Mouse (Mus musculus) intestine, embryonic 16.5 days (tissue): ENCODE data around the gene Agps. TPM values are rescaled to one million over a fixed set of nuclear protein-coding genes. Genes with fewer than 3 reads are reported as not detected.

ENCODE experiments used
- ATAC-seq: fragments of 200-750 bp; cut with Nextera tagmentation; 2 replicates; pipeline ENCODE4 v1.8.0; 2017; ENCODE audit warnings: moderate TSS enrichment, moderate library complexity
- H3K27ac ChIP-seq: fragments of 300-500 bp; sonication (generic); 2 replicates; pipeline ENCODE4 v1.5.1; 2014; ENCODE audit warnings: mild to moderate bottlenecking, low read length
- H3K27me3 ChIP-seq: fragments of 300-500 bp; sonication (generic); replicated peaks from 2 replicates; pipeline ENCODE4 v1.6.1; 2014; ENCODE audit warnings: low read length, control low read depth, mixed read lengths; ENCODE audit not compliant: control insufficient read depth, insufficient read depth
- H3K36me3 ChIP-seq: fragments of 300-500 bp; sonication (generic); 2 replicates; pipeline ENCODE4 v1.6.1; 2014; ENCODE audit warnings: low read length, control low read depth; ENCODE audit not compliant: control insufficient read depth, insufficient read depth
- H3K4me1 ChIP-seq: fragments of 300-500 bp; sonication (generic); 2 replicates; pipeline ENCODE4 v1.6.1; 2014; ENCODE audit warnings: low read length, control low read depth, mixed read lengths; ENCODE audit not compliant: control insufficient read depth, insufficient read depth
- H3K4me2 ChIP-seq: fragments of 300-500 bp; sonication (generic); 2 replicates; pipeline ENCODE4 v1.6.1; 2014; ENCODE audit warnings: low read depth, low read length, control low read depth
- H3K4me3 ChIP-seq: fragments of 300-500 bp; sonication (generic); 2 replicates; pipeline ENCODE4 v1.5.1; 2014; ENCODE audit warnings: mild to moderate bottlenecking, low read length
- H3K9ac ChIP-seq: fragments of 300-500 bp; sonication (generic); 2 replicates; pipeline ENCODE4 v1.6.1; 2014; ENCODE audit warnings: low read depth, low read length
- H3K9me3 ChIP-seq: fragments of 300-500 bp; sonication (generic); 2 replicates; pipeline ENCODE4 v1.6.1; 2016; ENCODE audit warnings: low read length, control low read depth; ENCODE audit not compliant: control insufficient read depth
- WGBS: fragments of 180-500 bp; shearing (Covaris S2); extraction: QIAGEN DNeasy Blood & Tissue Kit; methylation state at CpG from one replicate; pipeline ENCODE4 v1.1.7; 2014; 5-methylcytosine and 5-hydroxymethylcytosine counted together
- polyA plus RNA-seq: library from polyadenylated mRNA; unstranded; fragments of >200 nt; fragmentation: Nextera tagmentation; extraction: Ambion mirVana; gene quantifications from 2 replicates; pipeline ENCODE4 v1.2.1, GENCODE M21; 2015

The Agps gene
- polyA plus RNA-seq, 1 experiment from 2014 or later: 18.3 TPM

GRCm38 (mm10) chr2:75854136-75854535 is 22.2 kb downstream of the Agps start:
- Histone ChIP-seq H3K4me1 (no peaks in the 10 kb centered on the region), H3K27me3 (no peaks in the 10 kb centered on the region), H3K9me3 (no peaks in the 10 kb centered on the region), H3K9ac (no peak overlapping the region), H3K4me2 (no peak overlapping the region), H3K36me3 (no peaks in the 10 kb centered on the region), H3K4me3 (no peak overlapping the region), H3K27ac (no peak overlapping the region)
- no peak for ATAC-seq
- WGBS: 50% methylated on average over 3 of the region's 3 CpGs

DNA sequence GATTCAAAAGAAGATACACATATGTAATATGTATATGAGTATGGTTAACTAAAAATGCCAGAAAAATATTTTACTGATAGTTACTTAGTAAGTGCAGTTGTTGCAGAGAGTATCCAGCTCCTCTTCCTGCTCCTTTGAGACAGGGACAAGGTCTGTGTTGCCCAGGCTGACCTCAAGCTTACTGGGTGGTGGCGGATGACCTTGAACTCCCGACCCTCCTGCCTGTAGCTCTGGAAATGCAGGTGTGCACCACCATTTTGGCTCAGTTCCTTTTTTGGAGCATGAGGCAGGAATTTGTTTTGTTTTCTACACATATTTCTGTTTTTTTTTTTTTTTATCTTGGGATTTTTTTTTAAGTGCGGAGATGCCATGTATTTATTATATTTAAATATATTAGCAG is 29.1 kb downstream of the Agps start:
- 95% methylated on average over 3 of the region's 3 CpGs for WGBS
- Histone ChIP-seq H3K4me3 (no peak overlapping the region), H3K4me1 (no peaks in the 10 kb centered on the region), H3K4me2 (no peak overlapping the region), H3K9me3 (no peaks in the 10 kb centered on the region), H3K27me3 (no peaks in the 10 kb centered on the region), H3K9ac (no peak overlapping the region), H3K27ac (no peak overlapping the region), H3K36me3 (no peaks in the 10 kb centered on the region)
- ATAC-seq: no peak

GRCm38 (mm10) chr2:75869604-75870003 is 37.6 kb downstream of the Agps start:
- no peak overlapping the region for H3K4me3 ChIP-seq
- no peaks in the 10 kb centered on the region for H3K4me1 ChIP-seq
- no peak overlapping the region for H3K9ac ChIP-seq
- H3K27ac ChIP-seq: no peak overlapping the region
- H3K27me3 ChIP-seq: no peaks in the 10 kb centered on the region
- no peak overlapping the region for H3K4me2 ChIP-seq
- no peaks in the 10 kb centered on the region for H3K9me3 ChIP-seq
- peaks cover 3% of the 10 kb centered on the region for H3K36me3 ChIP-seq
- no peak for ATAC-seq
- 96% methylated on average over 2 of the region's 2 CpGs for WGBS

GRCm38 (mm10) chr2:75874008-75874559 is 42.1 kb downstream of the Agps start:
- H3K4me3 ChIP-seq: no peak overlapping the region
- no peak overlapping the region for H3K4me2 ChIP-seq
- WGBS: 87% methylated on average over 3 of the region's 3 CpGs
- no peaks in the 10 kb centered on the region for H3K9me3 ChIP-seq
- H3K9ac ChIP-seq: no peak overlapping the region
- no peak overlapping the region for H3K27ac ChIP-seq
- no peaks in the 10 kb centered on the region for H3K27me3 ChIP-seq
- no peaks in the 10 kb centered on the region for H3K4me1 ChIP-seq
- peaks cover 3% of the 10 kb centered on the region for H3K36me3 ChIP-seq
- ATAC-seq: no peak

DNA sequence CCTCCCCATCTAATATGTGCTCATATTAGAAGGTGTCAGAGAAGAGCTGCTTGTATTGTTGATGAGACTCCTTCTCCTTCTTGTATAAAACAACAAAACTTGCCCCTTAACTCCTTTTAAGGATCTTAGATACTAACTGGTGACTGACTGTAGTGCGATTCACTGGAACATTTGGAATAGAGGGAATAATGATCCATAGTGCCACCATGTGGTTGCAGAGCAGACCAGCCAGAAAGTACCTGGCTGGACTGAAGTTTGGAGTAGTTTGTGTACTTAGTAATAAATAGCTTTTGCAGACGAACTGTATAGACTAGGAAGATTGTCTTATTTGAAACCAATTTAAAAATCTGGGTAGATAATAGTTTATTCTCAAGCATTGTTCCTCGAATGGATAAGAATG is 47.8 kb downstream of the Agps start:
- H3K4me3 ChIP-seq: no peak overlapping the region
- 49% methylated on average over 3 of the region's 3 CpGs for WGBS

GRCm38 (mm10) chr2:75883543-75883942 is 51.6 kb downstream of the Agps start:
- H3K9me3 ChIP-seq: no peaks in the 10 kb centered on the region
- no peak for ATAC-seq
- no peaks in the 10 kb centered on the region for H3K36me3 ChIP-seq
- H3K27me3 ChIP-seq: no peaks in the 10 kb centered on the region
- no peak overlapping the region for H3K4me3 ChIP-seq
- H3K4me1 ChIP-seq: no peaks in the 10 kb centered on the region
- no peak overlapping the region for H3K9ac ChIP-seq
- H3K27ac ChIP-seq: no peak overlapping the region
- 43% methylated on average over 1 of the region's 1 CpGs for WGBS
- no peak overlapping the region for H3K4me2 ChIP-seq

More for the DNA sequence above, 47.8 kb downstream of the Agps start:
- Histone ChIP-seq H3K36me3 (no peaks in the 10 kb centered on the region), H3K9ac (no peak overlapping the region), H3K27ac (no peak overlapping the region), H3K4me2 (no peak overlapping the region), H3K4me1 (no peaks in the 10 kb centered on the region), H3K9me3 (no peaks in the 10 kb centered on the region), H3K27me3 (no peaks in the 10 kb centered on the region)
- no peak for ATAC-seq

DNA sequence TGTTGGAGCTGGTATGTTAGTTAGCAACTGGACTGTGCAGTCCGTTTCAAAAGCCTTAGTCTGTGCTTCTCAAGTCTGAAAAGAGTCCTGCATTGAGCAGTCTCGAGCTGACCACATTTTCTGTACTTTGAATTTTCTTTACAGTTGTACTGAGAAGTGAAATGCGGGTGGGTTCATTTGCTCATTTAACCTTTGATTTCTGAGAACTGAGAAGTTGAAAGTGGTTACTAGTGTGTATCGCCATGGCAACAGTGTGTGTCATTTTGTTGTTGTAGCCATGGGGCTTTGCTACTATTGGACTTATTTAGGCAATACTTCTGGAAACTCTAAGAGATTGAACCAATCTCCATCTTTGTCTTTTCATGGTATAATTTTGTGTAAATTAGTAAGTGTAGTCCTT is 60.0 kb downstream of the Agps start:
- Histone ChIP-seq H3K9me3 (no peaks in the 10 kb centered on the region), H3K27ac (no peak overlapping the region), H3K4me3 (no peak overlapping the region), H3K4me2 (no peak overlapping the region), H3K4me1 (no peaks in the 10 kb centered on the region), H3K9ac (no peak overlapping the region), H3K27me3 (no peaks in the 10 kb centered on the region), H3K36me3 (no peaks in the 10 kb centered on the region)
- 78% methylated on average over 4 of the region's 4 CpGs for WGBS
- ATAC-seq: no peak

GRCm38 (mm10) chr2:75895711-75896110 is 63.7 kb downstream of the Agps start:
- peaks cover 8% of the 10 kb centered on the region for H3K36me3 ChIP-seq
- no peak for ATAC-seq

DNA sequence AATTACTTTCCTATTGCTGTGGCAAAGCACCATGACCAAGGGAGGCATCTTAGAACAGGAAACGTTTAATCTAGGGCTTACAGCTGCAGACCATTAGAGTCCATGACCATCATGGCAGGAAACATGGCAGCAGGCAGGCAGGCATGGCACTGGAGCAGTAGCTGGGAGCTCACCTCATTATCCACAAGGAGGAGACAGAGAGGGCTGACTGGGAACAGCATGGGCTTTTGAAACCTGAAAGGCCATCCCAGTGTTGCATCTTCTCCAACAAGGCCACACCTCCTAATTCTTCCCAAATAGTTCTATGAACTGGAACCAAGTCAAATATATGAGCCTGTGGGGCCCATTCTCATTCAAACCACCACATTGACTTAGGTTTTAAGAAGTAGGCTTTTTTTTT is 68.3 kb downstream of the Agps start:
- no peak for ATAC-seq
- Histone ChIP-seq H3K27me3 (no peaks in the 10 kb centered on the region), H3K27ac (no peak overlapping the region), H3K4me2 (no peak overlapping the region), H3K4me1 (no peaks in the 10 kb centered on the region), H3K9ac (no peak overlapping the region), H3K4me3 (no peak overlapping the region), H3K36me3 (peaks cover 8% of the 10 kb centered on the region), H3K9me3 (peaks cover 6% of the 10 kb centered on the region; the same call in 1 of the 2 replicates)
- WGBS: 93% methylated on average over 1 of the region's 1 CpGs

More at GRCm38 (mm10) chr2:75895711-75896110, 63.7 kb downstream of the Agps start:
- 86% methylated on average over 5 of the region's 5 CpGs for WGBS
- H3K4me2 ChIP-seq: no peak overlapping the region
- no peak overlapping the region for H3K9ac ChIP-seq
- H3K4me1 ChIP-seq: no peaks in the 10 kb centered on the region
- peaks cover 6% of the 10 kb centered on the region; the same call in 1 of the 2 replicates for H3K9me3 ChIP-seq
- H3K27me3 ChIP-seq: no peaks in the 10 kb centered on the region
- H3K27ac ChIP-seq: no peak overlapping the region
- H3K4me3 ChIP-seq: no peak overlapping the region

- H3K36me3 ChIP-seq: peaks cover 8% of the 10 kb centered on the region
- WGBS: 90% methylated on average over 9 of the region's 9 CpGs
- no peak overlapping the region for H3K4me2 ChIP-seq
These were observed 69.9 kb downstream of the Agps start for GRCm38 (mm10) chr2:75901869-75902268.

More at GRCm38 (mm10) chr2:75901869-75902268, 69.9 kb downstream of the Agps start:
- H3K27ac ChIP-seq: no peak overlapping the region
- no peak overlapping the region for H3K9ac ChIP-seq
- no peak overlapping the region for H3K4me3 ChIP-seq
- H3K4me1 ChIP-seq: no peaks in the 10 kb centered on the region
- H3K27me3 ChIP-seq: no peaks in the 10 kb centered on the region
- peaks cover 6% of the 10 kb centered on the region; the same call in 1 of the 2 replicates for H3K9me3 ChIP-seq
- ATAC-seq: no peak
